Mouse (Mus musculus): Measurements from ENCODE around the gene Il17rb.

DNA sequence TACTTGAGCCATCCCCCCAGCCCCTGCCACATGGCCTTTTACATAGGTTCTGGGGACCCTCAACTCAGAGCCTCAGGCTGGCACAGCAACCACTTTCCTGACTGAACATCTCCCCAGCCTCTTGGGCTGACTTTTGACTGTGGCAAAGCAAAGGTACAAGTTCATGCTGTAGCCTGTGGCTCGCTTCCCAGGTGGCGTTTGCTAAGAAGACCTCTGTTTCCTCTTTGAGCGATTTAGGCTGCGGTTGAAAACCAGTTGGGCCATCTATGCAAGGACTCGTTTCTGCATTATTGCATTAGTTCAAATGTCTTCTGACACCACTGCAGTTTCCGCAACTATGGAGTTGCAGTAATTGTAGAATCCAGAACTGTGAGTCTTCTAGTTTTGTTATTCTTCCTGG, 13.8 kb upstream of the Il17rb start:
- no peak for TF ChIP-seq CTCF (IDR thresholded peaks at IDR 0.05; ENCODE audit: borderline replicate concordance, insufficient read depth, low read length)
- no peak for TF ChIP-seq POLR2A (IDR thresholded peaks at IDR 0.05; ENCODE audit: low read depth, low read length)
